Mouse (Mus musculus) spleen, postnatal 10 days (tissue): Measurements from ENCODE around the gene Adipor2.

ENCODE experiments used
- DNase-seq, 2 experiments: peaks; one replicate each; pipeline ENCODE4 v3.0.0; 2021 to 2022; ENCODE audit warnings: low spot score in 2 of 2

Gene Adipor2

GRCm38 (mm10) chr6:119348234-119348633 is 69.3 kb downstream of the Adipor2 start:
- peak; percentile 64 to 81 for DNase-seq

GRCm38 (mm10) chr6:119347813-119348212 is 69.7 kb downstream of the Adipor2 start:
- DNase-seq: no peak

- no peak for DNase-seq
These were observed 71.2 kb downstream of the Adipor2 start for GRCm38 (mm10) chr6:119346257-119346656.

GRCm38 (mm10) chr6:119341409-119341808 is 76.1 kb downstream of the Adipor2 start:
- DNase-seq: no peak

GRCm38 (mm10) chr6:119338121-119338912 is 79.2 kb downstream of the Adipor2 start:
- no peak for DNase-seq

GRCm38 (mm10) chr6:119337287-119337686 is 80.2 kb downstream of the Adipor2 start:
- DNase-seq: no peak

- DNase-seq: peak in 1 of 2 experiments; percentile 26
These were observed 81.4 kb downstream of the Adipor2 start for GRCm38 (mm10) chr6:119336124-119336523.

GRCm38 (mm10) chr6:119333831-119334230 is 83.7 kb downstream of the Adipor2 start:
- DNase-seq: no peak

GRCm38 (mm10) chr6:119333202-119333601 is 84.3 kb downstream of the Adipor2 start:
- no peak for DNase-seq

GRCm38 (mm10) chr6:119332111-119332510 is 85.4 kb downstream of the Adipor2 start:
- no peak for DNase-seq

GRCm38 (mm10) chr6:119330506-119330905 is 87.0 kb downstream of the Adipor2 start, which contains the start of gene Lrtm2:
Lrtm2 (minus strand) TSS chr6:119330766.
- DNase-seq: no peak

GRCm38 (mm10) chr6:119329936-119330335 is 87.6 kb downstream of the Adipor2 start:
- DNase-seq: no peak

GRCm38 (mm10) chr6:119329215-119329714 is 88.2 kb downstream of the Adipor2 start:
- DNase-seq: no peak

GRCm38 (mm10) chr6:119328521-119329115 is 88.9 kb downstream of the Adipor2 start:
- no peak for DNase-seq

GRCm38 (mm10) chr6:119326541-119326940 is 91.0 kb downstream of the Adipor2 start:
- DNase-seq: no peak

GRCm38 (mm10) chr6:119325978-119326377 is 91.5 kb downstream of the Adipor2 start:
- DNase-seq: no peak

- DNase-seq: no peak
These were observed 92.7 kb downstream of the Adipor2 start for GRCm38 (mm10) chr6:119324776-119325175.

- DNase-seq: no peak
These were observed 95.8 kb downstream of the Adipor2 start for GRCm38 (mm10) chr6:119321752-119322151.

- DNase-seq: no peak
These were observed 97.0 kb downstream of the Adipor2 start for GRCm38 (mm10) chr6:119320481-119320880.

GRCm38 (mm10) chr6:119319358-119319757 is 98.1 kb downstream of the Adipor2 start:
- peak in 1 of 2 experiments; percentile 31 for DNase-seq

- no peak for DNase-seq
These were observed 98.8 kb downstream of the Adipor2 start for GRCm38 (mm10) chr6:119318732-119319131.

- DNase-seq: no peak
These were observed 102.6 kb downstream of the Adipor2 start for GRCm38 (mm10) chr6:119314751-119315476.
